Mouse (Mus musculus): Measurements from ENCODE around the gene Iqgap2. TPM values are rescaled to one million over a fixed set of nuclear protein-coding genes. Genes with fewer than 3 reads are reported as not detected.
A peak's percentile ranks its signal among the peaks of the same experiment; 100 is the strongest.

Gene Iqgap2
- polyA plus RNA-seq, 1 experiment from 2014 or later, result 18.5 TPM

GRCm38 (mm10) chr13:95604288-95604687 is 287.4 kb downstream of the Iqgap2 start:
- Histone ChIP-seq H3K9ac (ENCODE audit: low read length) (no peak overlapping the region), H3K4me2 (no peak overlapping the region), H3K36me3 (ENCODE audit: control insufficient read depth, insufficient read depth, low read length) (peaks cover 20% of the 10 kb centered on the region), H3K4me3 (ENCODE audit: low read depth, low read length) (no peak overlapping the region), H3K4me1 (ENCODE audit: control insufficient read depth, insufficient read depth, low read length) (no peaks in the 10 kb centered on the region), H3K9me3 (ENCODE audit: control insufficient read depth, low read length) (no peaks in the 10 kb centered on the region), H3K27ac (ENCODE audit: low read depth, low read length) (no peak overlapping the region), H3K27me3 (ENCODE audit: control insufficient read depth, insufficient read depth, low read length) (no peaks in the 10 kb centered on the region)
- WGBS, result 95% methylated on average over 25 of the region's 25 CpGs
- ATAC-seq (ENCODE audit: low FRiP score) (no peak), DNase-seq (ENCODE audit: low spot score, missing footprints) (no peak)

- Histone ChIP-seq H3K9me3 (ENCODE audit: control insufficient read depth, low read length) (no peaks in the 10 kb centered on the region), H3K4me2 (no peak overlapping the region), H3K4me1 (ENCODE audit: control insufficient read depth, insufficient read depth, low read length) (no peaks in the 10 kb centered on the region), H3K9ac (ENCODE audit: low read length) (no peak overlapping the region), H3K27ac (ENCODE audit: low read depth, low read length) (no peak overlapping the region), H3K4me3 (ENCODE audit: low read depth, low read length) (no peak overlapping the region), H3K36me3 (ENCODE audit: control insufficient read depth, insufficient read depth, low read length) (peaks cover 18% of the 10 kb centered on the region), H3K27me3 (ENCODE audit: control insufficient read depth, insufficient read depth, low read length) (no peaks in the 10 kb centered on the region)
- WGBS, result 69% methylated on average over 3 of the region's 3 CpGs
- no peak for ATAC-seq (ENCODE audit: low FRiP score)
- no peak for DNase-seq (ENCODE audit: low spot score, missing footprints)
Observed at GRCm38 (mm10) chr13:95599833-95600359, 291.8 kb downstream of the Iqgap2 start.

- DNase-seq (ENCODE audit: low spot score, missing footprints) (no peak), ATAC-seq (ENCODE audit: low FRiP score) (no peak)
- Histone ChIP-seq H3K4me2 (no peak overlapping the region), H3K27me3 (ENCODE audit: control insufficient read depth, insufficient read depth, low read length) (no peaks in the 10 kb centered on the region), H3K9me3 (ENCODE audit: control insufficient read depth, low read length) (no peaks in the 10 kb centered on the region), H3K36me3 (ENCODE audit: control insufficient read depth, insufficient read depth, low read length) (peaks cover 6% of the 10 kb centered on the region), H3K4me3 (ENCODE audit: low read depth, low read length) (no peak overlapping the region), H3K27ac (ENCODE audit: low read depth, low read length) (no peak overlapping the region), H3K4me1 (ENCODE audit: control insufficient read depth, insufficient read depth, low read length) (no peaks in the 10 kb centered on the region), H3K9ac (ENCODE audit: low read length) (no peak overlapping the region)
- WGBS, result 90% methylated on average over 18 of the region's 18 CpGs
Observed at GRCm38 (mm10) chr13:95598232-95598920, 293.3 kb downstream of the Iqgap2 start.

GRCm38 (mm10) chr13:95597578-95597977 is 294.1 kb downstream of the Iqgap2 start:
- Histone ChIP-seq H3K27me3 (ENCODE audit: control insufficient read depth, insufficient read depth, low read length) (no peaks in the 10 kb centered on the region), H3K4me2 (no peak overlapping the region), H3K9me3 (ENCODE audit: control insufficient read depth, low read length) (no peaks in the 10 kb centered on the region), H3K27ac (ENCODE audit: low read depth, low read length) (no peak overlapping the region), H3K4me1 (ENCODE audit: control insufficient read depth, insufficient read depth, low read length) (no peaks in the 10 kb centered on the region), H3K36me3 (ENCODE audit: control insufficient read depth, insufficient read depth, low read length) (peaks cover 3% of the 10 kb centered on the region), H3K4me3 (ENCODE audit: low read depth, low read length) (no peak overlapping the region), H3K9ac (ENCODE audit: low read length) (no peak overlapping the region)
- DNase-seq (ENCODE audit: low spot score, missing footprints) (no peak), ATAC-seq (ENCODE audit: low FRiP score) (no peak)
- WGBS, result 90% methylated on average over 10 of the region's 10 CpGs

GRCm38 (mm10) chr13:95596689-95597088 is 295.0 kb downstream of the Iqgap2 start:
- Histone ChIP-seq H3K4me2 (no peak overlapping the region), H3K27ac (ENCODE audit: low read depth, low read length) (no peak overlapping the region), H3K9me3 (ENCODE audit: control insufficient read depth, low read length) (no peaks in the 10 kb centered on the region), H3K36me3 (ENCODE audit: control insufficient read depth, insufficient read depth, low read length) (peaks cover 2% of the 10 kb centered on the region; the same call in 1 of the 2 replicates), H3K4me3 (ENCODE audit: low read depth, low read length) (no peak overlapping the region), H3K27me3 (ENCODE audit: control insufficient read depth, insufficient read depth, low read length) (no peaks in the 10 kb centered on the region), H3K9ac (ENCODE audit: low read length) (no peak overlapping the region), H3K4me1 (ENCODE audit: control insufficient read depth, insufficient read depth, low read length) (no peaks in the 10 kb centered on the region)
- WGBS, result 82% methylated on average over 7 of the region's 7 CpGs
- no peak for ATAC-seq (ENCODE audit: low FRiP score)
- no peak for DNase-seq (ENCODE audit: low spot score, missing footprints)

- WGBS, result 70% methylated on average over 5 of the region's 5 CpGs
- no peak overlapping the region for H3K9ac ChIP-seq (ENCODE audit: low read length)
- H3K9me3 ChIP-seq (ENCODE audit: control insufficient read depth, low read length), result no peaks in the 10 kb centered on the region
- no peak overlapping the region for H3K4me2 ChIP-seq
- H3K27me3 ChIP-seq (ENCODE audit: control insufficient read depth, insufficient read depth, low read length), result no peaks in the 10 kb centered on the region
- H3K4me1 ChIP-seq (ENCODE audit: control insufficient read depth, insufficient read depth, low read length), result no peaks in the 10 kb centered on the region
- DNase-seq (ENCODE audit: low spot score, missing footprints), result peak; percentile 17
- no peaks in the 10 kb centered on the region; the same call in 1 of the 2 replicates for H3K36me3 ChIP-seq (ENCODE audit: control insufficient read depth, insufficient read depth, low read length)
- no peak overlapping the region for H3K27ac ChIP-seq (ENCODE audit: low read depth, low read length)
- ATAC-seq (ENCODE audit: low FRiP score), result no peak
- H3K4me3 ChIP-seq (ENCODE audit: low read depth, low read length), result no peak overlapping the region
Observed at GRCm38 (mm10) chr13:95595921-95596320, 295.8 kb downstream of the Iqgap2 start.

- no peak for ATAC-seq (ENCODE audit: low FRiP score)
- no peaks in the 10 kb centered on the region for H3K27me3 ChIP-seq (ENCODE audit: control insufficient read depth, insufficient read depth, low read length)
- no peaks in the 10 kb centered on the region for H3K4me1 ChIP-seq (ENCODE audit: control insufficient read depth, insufficient read depth, low read length)
- H3K4me2 ChIP-seq, result no peak overlapping the region
- no peaks in the 10 kb centered on the region for H3K9me3 ChIP-seq (ENCODE audit: control insufficient read depth, low read length)
- H3K4me3 ChIP-seq (ENCODE audit: low read depth, low read length), result no peak overlapping the region
- no peak overlapping the region for H3K9ac ChIP-seq (ENCODE audit: low read length)
- DNase-seq (ENCODE audit: low spot score, missing footprints), result peak; percentile 14
- no peak overlapping the region for H3K27ac ChIP-seq (ENCODE audit: low read depth, low read length)
- H3K36me3 ChIP-seq (ENCODE audit: control insufficient read depth, insufficient read depth, low read length), result no peaks in the 10 kb centered on the region
- 88% methylated on average over 7 of the region's 7 CpGs for WGBS
Observed at GRCm38 (mm10) chr13:95595411-95595810, 296.3 kb downstream of the Iqgap2 start.

GRCm38 (mm10) chr13:95592860-95593259 is 298.9 kb downstream of the Iqgap2 start:
- Histone ChIP-seq H3K36me3 (ENCODE audit: control insufficient read depth, insufficient read depth, low read length) (no peaks in the 10 kb centered on the region), H3K9ac (ENCODE audit: low read length) (no peak overlapping the region), H3K4me3 (ENCODE audit: low read depth, low read length) (no peak overlapping the region), H3K4me1 (ENCODE audit: control insufficient read depth, insufficient read depth, low read length) (no peaks in the 10 kb centered on the region), H3K27ac (ENCODE audit: low read depth, low read length) (no peak overlapping the region), H3K4me2 (no peak overlapping the region), H3K27me3 (ENCODE audit: control insufficient read depth, insufficient read depth, low read length) (no peaks in the 10 kb centered on the region), H3K9me3 (ENCODE audit: control insufficient read depth, low read length) (no peaks in the 10 kb centered on the region)
- DNase-seq (ENCODE audit: low spot score, missing footprints) (no peak), ATAC-seq (ENCODE audit: low FRiP score) (no peak)
- WGBS, result 87% methylated on average over 10 of the region's 10 CpGs

- ATAC-seq (ENCODE audit: low FRiP score), result no peak
- 84% methylated on average over 3 of the region's 3 CpGs for WGBS
- DNase-seq (ENCODE audit: low spot score, missing footprints), result no peak
Observed at GRCm38 (mm10) chr13:95591606-95592005, 300.1 kb downstream of the Iqgap2 start.

More at GRCm38 (mm10) chr13:95591606-95592005, 300.1 kb downstream of the Iqgap2 start:
- Histone ChIP-seq H3K9me3 (ENCODE audit: control insufficient read depth, low read length) (no peaks in the 10 kb centered on the region), H3K4me3 (ENCODE audit: low read depth, low read length) (no peak overlapping the region), H3K27ac (ENCODE audit: low read depth, low read length) (no peak overlapping the region), H3K9ac (ENCODE audit: low read length) (no peak overlapping the region), H3K36me3 (ENCODE audit: control insufficient read depth, insufficient read depth, low read length) (no peaks in the 10 kb centered on the region), H3K4me2 (no peak overlapping the region), H3K27me3 (ENCODE audit: control insufficient read depth, insufficient read depth, low read length) (no peaks in the 10 kb centered on the region), H3K4me1 (ENCODE audit: control insufficient read depth, insufficient read depth, low read length) (no peaks in the 10 kb centered on the region)
